Mouse (Mus musculus) mouse trophoblast stem cell (cell line): ENCODE data around the gene Xrcc3.

Experiments used
- in situ Hi-C, 2 experiments: fragments of 300-500 bp; cut with MseI, MboI; formaldehyde crosslinking; loops; 2 replicates in 1 of 2; 3 replicates in 1 of 2; pipeline ENCODE4 v1.15.1; 2025

Xrcc3 gene

GRCm38 (mm10) chr12:111813766-111814617, at the start of gene Xrcc3, which contains the start of gene Zfyve21:
TSS of gene Xrcc3 (minus strand) at chr12:111813873.
TSS of gene Zfyve21 (plus strand) at chr12:111814170.
- in situ Hi-C loops, result no loop called here

GRCm38 (mm10) chr12:111855448-111855847, 41.8 kb upstream of the Xrcc3 start:
- in situ Hi-C loops, result no loop called here

- in situ Hi-C loops, result no loop called here
These were observed 39.9 kb upstream of the Xrcc3 start for GRCm38 (mm10) chr12:111853546-111853945.

GRCm38 (mm10) chr12:111853011-111853436, 39.4 kb upstream of the Xrcc3 start:
- in situ Hi-C loops, result no loop called here

GRCm38 (mm10) chr12:111851745-111852144, 38.1 kb upstream of the Xrcc3 start:
- in situ Hi-C loops, result no loop called here

GRCm38 (mm10) chr12:111851235-111851634, 37.6 kb upstream of the Xrcc3 start:
- in situ Hi-C loops, result no loop called here

- in situ Hi-C loops, result no loop called here
These were observed 34.7 kb upstream of the Xrcc3 start for GRCm38 (mm10) chr12:111848300-111848798.

- in situ Hi-C loops, result no loop called here
These were observed 33.1 kb upstream of the Xrcc3 start for GRCm38 (mm10) chr12:111846815-111847214.

- in situ Hi-C loops, result no loop called here
These were observed 32.3 kb upstream of the Xrcc3 start for GRCm38 (mm10) chr12:111845953-111846352.

- in situ Hi-C loops, result no loop called here
These were observed 29.8 kb upstream of the Xrcc3 start for GRCm38 (mm10) chr12:111843470-111843869.

GRCm38 (mm10) chr12:111842565-111843433, 29.1 kb upstream of the Xrcc3 start:
- in situ Hi-C loops, result no loop called here

GRCm38 (mm10) chr12:111833457-111833856, 19.8 kb upstream of the Xrcc3 start:
- in situ Hi-C loops, result no loop called here

- in situ Hi-C loops, result no loop called here
These were observed 19.0 kb upstream of the Xrcc3 start for GRCm38 (mm10) chr12:111832643-111833042.

- in situ Hi-C loops, result no loop called here
These were observed 16.7 kb upstream of the Xrcc3 start for GRCm38 (mm10) chr12:111830375-111830774.

- in situ Hi-C loops, result no loop called here
These were observed 16.3 kb upstream of the Xrcc3 start for GRCm38 (mm10) chr12:111829954-111830353.

- in situ Hi-C loops, result no loop called here
These were observed 15.8 kb upstream of the Xrcc3 start for GRCm38 (mm10) chr12:111829447-111829846.

GRCm38 (mm10) chr12:111827556-111827955, 13.9 kb upstream of the Xrcc3 start:
- in situ Hi-C loops, result no loop called here

GRCm38 (mm10) chr12:111821931-111822330, 8.3 kb upstream of the Xrcc3 start:
- in situ Hi-C loops, result no loop called here

GRCm38 (mm10) chr12:111820708-111821107, 7.0 kb upstream of the Xrcc3 start:
- in situ Hi-C loops, result no loop called here

- in situ Hi-C loops, result no loop called here
These were observed 6.3 kb upstream of the Xrcc3 start for GRCm38 (mm10) chr12:111819936-111820335.

- in situ Hi-C loops, result no loop called here
These were observed 4.3 kb upstream of the Xrcc3 start for GRCm38 (mm10) chr12:111817991-111818390.

- in situ Hi-C loops, result no loop called here
These were observed 3.3 kb upstream of the Xrcc3 start for GRCm38 (mm10) chr12:111816967-111817366.
